Mouse (Mus musculus) layer of hippocampus, adult 11-12 months (tissue): ENCODE results near the gene Twf2.
"Not testable (repeated sequence)": the region's sequence is repeated elsewhere in the genome, so short reads cannot be mapped to it uniquely, and the experiment has no call there.

Experiments
- DNase-seq: peaks from one replicate; pipeline ENCODE4 v3.0.0; 2022; ENCODE audit warnings: low spot score

Twf2 gene

GRCm38 (mm10) chr9:106202819-106203636 lies at the start of gene Twf2:
Gene Twf2, plus strand, starts transcription at chr9:106203108.
- peak; percentile 89 for DNase-seq

DNA sequence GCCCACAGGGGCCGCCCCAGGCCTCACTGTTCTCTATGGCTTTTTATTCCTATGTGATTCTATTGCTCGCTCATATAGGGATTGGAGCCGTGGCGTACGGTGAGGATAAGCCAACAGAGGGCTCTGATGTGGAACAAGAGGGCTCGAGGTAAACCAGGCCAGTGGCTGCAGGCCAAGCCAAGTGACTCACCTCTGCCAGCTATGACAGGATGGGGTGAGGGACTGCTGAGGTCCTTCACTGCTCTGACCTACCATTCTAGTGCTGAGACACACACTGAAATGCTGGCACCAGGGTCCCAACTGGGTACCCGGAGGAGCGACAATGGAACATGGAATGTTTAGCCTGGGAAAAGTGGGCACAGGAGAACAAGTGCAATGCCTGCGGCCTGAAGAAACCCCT lies 48.8 kb upstream of the Twf2 start:
- DNase-seq, result no peak

GRCm38 (mm10) chr9:106156419-106156818 lies 46.5 kb upstream of the Twf2 start:
- peak; percentile 53 for DNase-seq

GRCm38 (mm10) chr9:106156921-106157622 lies 45.8 kb upstream of the Twf2 start:
- no peak for DNase-seq

DNA sequence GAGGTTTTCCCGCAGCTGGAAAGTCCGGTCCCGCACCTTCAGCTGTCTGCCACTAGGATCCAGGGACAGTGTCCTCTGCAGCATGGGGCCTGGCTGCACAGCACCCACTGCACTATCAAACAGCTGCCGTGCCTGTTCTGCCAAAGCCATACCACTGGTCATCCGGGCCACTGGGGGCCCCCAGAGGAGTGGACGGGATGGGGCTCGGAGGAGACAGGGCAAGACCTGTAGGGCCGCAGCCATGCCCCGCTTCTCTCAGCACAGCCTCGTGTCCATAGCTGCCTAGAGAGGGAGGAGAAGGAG lies 45.3 kb upstream of the Twf2 start:
- DNase-seq, result no peak

- no peak for DNase-seq
Measured at GRCm38 (mm10) chr9:106158037-106158491, 44.8 kb upstream of the Twf2 start, which contains the start of gene Glyctk. Gene Glyctk, minus strand, starts transcription at chr9:106158138.

DNA sequence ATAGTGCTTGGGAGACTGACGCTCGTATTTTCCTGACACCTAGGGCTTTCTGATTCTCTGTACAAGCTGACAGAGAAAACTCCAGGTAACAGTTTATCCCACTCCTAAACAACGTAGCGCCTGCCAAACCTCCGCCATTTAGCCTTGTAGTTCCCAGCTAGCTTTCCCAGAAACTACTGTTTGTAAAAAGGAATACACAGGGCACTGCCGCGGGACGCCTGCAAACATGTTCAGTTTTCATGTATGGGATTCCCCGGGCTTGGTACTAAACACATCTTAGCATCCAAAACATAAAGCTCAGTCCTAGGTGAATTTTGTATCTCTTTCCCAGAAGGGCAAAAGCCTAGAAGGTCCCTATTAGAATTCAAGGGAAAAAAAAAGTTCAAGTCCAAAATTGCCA lies 43.7 kb upstream of the Twf2 start:
- DNase-seq, result no peak

GRCm38 (mm10) chr9:106159784-106160301 lies 43.1 kb upstream of the Twf2 start:
- DNase-seq, result peak; percentile 97

- DNase-seq, result no peak
Measured at GRCm38 (mm10) chr9:106160426-106160825, 42.5 kb upstream of the Twf2 start.

DNA sequence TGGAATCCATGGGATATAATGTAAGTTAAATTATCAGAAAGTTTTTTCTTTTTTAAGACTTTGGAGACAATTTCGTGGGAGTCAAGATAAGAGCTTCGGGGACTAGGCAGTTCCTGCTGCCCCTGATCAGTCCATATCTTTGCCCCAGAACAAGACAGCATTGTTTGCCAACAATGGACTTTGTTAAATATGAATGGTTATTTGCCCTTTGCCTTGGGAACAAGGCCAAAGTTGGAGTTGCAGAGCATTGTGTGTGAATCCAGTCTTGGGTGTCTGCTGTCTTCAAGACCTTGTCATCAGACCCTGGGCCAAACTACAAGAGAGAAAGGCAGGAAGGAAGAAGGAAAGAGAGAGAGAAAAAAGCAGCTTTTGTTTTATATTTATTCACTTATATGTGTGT lies 36.2 kb upstream of the Twf2 start:
- no peak for DNase-seq

DNA sequence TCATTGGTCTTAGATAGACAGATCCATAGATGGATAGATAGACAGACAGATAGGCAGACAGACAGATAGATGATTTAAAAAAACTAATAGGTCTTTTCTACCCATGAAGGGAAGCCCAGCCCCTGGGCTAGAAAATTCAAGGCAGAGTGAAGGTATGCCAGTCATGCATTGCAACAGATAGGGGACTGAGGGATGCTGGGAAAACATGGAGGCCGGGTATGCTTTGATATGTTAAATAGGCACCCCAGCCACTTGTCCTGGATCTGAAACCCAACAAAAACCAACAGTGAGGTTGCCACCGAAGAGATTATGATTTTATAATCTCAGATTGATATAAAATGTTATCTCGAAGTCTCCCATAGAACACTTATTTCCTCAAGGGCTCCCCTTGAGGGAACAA lies 35.7 kb upstream of the Twf2 start:
- DNase-seq, result no peak

GRCm38 (mm10) chr9:106167703-106168102 lies 35.2 kb upstream of the Twf2 start:
- DNase-seq, result no peak

GRCm38 (mm10) chr9:106169006-106169405 lies 33.9 kb upstream of the Twf2 start:
- not testable (repeated sequence) for DNase-seq

GRCm38 (mm10) chr9:106169917-106170316 lies 33.0 kb upstream of the Twf2 start:
- no peak for DNase-seq

GRCm38 (mm10) chr9:106170556-106171345 lies 32.2 kb upstream of the Twf2 start, which contains the start of gene Wdr82:
Gene Wdr82, plus strand, starts transcription at chr9:106170928.
- peak; percentile 87 for DNase-seq

- peak; percentile 66 for DNase-seq
Measured at GRCm38 (mm10) chr9:106171346-106172158, 31.4 kb upstream of the Twf2 start.

DNA sequence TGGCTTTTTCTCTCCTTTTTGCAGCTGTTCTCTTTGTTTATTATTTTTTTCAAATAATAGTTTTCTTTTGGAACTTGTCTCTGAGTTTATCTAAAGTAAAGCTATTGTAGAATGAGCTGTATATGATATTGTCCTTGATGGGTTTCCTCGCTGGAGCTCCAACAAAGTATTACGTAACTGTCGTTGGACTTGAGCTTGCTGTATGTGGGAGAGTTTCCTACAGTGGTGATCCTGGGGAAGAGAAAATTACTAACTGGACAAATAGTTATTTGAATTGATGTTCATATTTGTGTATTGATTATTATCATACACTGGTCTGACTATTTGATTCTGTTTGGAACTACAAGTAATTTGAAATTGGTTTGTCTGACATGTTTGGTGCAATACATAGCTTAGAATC lies 30.4 kb upstream of the Twf2 start:
- DNase-seq, result no peak

DNA sequence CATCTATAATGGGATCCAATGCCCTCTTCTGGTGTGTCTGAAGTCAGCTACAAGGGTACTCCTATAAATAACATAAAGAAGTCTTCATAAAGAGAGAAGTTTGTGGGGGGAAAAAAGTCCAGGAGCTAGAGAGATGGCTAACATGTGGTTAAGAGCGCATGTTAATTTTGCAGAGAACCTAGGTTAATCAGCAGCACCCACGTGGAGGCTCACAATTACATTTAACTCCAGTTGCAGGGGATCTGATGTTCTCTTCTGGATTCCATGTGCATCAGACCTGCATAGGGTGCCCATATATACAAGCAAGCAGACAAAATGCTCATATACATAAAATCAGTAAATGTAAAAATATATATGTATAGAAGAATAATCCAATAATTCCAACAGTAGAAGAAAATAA lies 29.5 kb upstream of the Twf2 start:
- no peak for DNase-seq

GRCm38 (mm10) chr9:106175552-106176200 lies 27.2 kb upstream of the Twf2 start:
- no peak for DNase-seq

DNA sequence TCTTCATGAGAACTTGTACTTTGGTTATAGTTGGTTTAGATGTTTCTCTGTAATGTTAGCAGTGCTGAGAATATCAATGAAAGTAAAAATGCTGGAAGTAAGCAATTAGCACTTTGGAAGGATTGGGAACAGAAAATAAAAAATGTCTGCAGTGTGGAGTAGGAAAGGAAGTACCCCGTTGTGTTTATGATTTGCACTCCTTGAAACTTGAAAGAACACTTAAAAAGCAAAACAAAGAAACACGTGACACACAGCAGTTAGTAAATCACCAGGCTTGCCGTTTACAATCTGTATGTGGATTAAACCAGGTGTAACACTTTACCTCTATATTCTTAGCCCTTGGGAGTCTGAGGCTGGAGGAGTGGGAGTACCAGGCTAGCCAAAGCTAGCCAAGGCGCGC lies 26.1 kb upstream of the Twf2 start:
- no peak for DNase-seq

DNA sequence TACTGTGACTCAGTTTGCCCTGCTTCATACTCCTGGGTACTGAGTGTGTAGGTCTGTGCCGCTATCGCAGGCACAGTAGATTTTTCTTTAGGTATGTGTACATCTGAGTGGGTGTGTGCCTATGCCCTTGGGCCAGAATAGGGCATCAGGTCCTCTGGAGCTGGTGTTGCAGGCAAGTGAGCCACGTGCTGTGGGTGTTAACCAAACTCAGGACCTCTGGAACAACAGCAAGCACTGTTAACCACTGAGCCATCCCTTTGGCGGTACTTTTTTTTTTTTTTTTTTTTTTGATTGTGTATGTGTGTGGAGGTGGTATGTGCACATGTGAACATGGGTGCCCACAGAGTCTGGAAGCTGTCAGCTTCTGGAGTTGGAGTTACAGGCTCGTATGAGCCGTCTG lies 25.1 kb upstream of the Twf2 start:
- no peak for DNase-seq
